Mouse (Mus musculus): Measurements from ENCODE around the gene Itga5. TPM values are rescaled to one million over a fixed set of nuclear protein-coding genes. Genes with fewer than 3 reads are reported as not detected.

Gene Itga5
- polyA plus RNA-seq (2012; rRNA removed) = 45.9 and 50.5 TPM in 2 replicates

DNA sequence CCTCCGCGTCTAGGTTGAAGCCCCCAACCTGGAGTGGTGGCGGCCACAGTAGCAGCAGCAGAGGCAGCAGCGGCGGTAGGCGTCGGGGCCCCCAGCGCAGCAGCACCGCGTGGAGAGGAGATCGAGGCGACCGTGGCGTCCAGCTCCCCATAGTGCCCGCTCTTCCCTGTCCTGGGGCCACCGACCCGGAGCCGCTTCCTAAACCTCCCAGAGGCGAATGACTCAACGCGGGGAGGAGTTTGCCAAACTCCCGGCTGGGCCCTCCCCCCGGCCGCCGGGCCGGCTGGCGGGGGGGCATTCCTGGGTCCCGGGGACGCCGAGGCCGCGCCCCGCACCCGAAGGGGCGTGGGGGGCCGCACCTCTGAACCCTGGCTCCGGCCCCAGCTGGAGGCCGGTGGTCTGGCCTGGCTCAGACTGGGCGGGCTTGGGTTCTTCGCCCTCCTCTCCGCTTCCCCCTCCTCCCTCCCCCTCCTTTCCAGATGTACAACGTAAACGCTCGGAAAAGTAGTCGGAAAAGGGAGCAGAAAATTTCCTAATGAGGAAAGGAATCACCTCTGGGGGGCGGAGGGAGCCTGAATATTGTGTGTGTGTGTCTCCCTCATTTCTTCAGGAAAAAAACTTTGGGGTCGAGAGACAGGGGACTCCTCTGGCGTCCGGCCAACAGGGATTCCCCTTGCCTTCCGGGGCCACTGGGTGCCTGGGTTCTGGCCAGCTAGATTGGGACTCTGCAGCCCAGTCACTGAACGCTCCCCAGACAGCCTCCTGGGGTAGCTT, at the start of gene Itga5:
TSS of gene Itga5 (minus strand) at position 388 of the 774 bp plus-strand sequence.

DNA sequence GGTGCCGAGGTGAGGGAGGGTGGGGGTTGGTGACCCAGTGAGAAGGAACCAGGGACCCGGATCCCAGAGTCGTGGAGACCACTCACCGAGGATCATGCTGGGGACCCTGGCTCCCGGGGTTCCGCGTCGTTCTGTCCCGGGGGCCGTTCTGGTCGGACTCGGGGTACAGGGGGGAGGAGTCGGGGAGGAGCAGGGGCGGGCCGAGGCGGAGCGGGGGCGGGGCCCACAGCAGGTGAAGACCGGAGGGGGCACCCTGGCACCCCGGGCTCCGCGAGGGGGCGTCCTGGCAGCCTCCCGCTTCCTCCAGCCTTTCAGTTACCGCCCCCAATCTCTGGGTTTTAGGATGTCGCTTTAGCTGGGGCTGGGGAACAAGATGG, 26.6 kb downstream of the Itga5 start, which contains the start of gene Zfp385a:
TSS of gene Zfp385a (minus strand) at position 133 of the 377 bp plus-strand sequence.

DNA sequence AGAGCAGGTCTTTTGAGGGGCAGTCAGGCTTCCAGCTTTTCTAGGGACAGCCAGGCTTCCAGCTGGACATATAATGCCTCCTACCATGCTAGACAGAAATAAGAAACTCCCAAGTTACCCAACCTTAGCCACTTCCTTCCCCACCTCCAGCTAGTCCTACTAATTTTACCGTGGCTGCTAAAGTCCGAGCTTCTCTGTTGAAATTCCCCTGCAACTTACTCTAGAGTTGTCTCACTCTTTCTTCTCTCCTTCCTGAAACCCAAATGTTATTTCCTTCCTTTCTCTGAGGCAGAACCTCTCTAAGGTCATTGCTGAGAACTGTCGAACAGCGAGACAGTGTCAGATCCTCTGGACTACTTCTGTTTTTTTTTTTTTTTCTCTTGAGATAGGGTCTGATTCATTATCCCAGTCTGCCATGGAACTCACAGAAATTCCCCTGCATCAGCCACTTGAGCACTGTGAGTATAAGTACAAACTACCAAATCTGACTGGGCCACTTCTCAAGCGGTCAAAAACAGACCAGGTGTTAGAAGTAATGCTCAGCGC, 56.1 kb downstream of the Itga5 start, which contains the start of gene Gpr84:
TSS of gene Gpr84 (minus strand) at position 248 of the 546 bp plus-strand sequence.

Other genes with a start within 250 kb of the Itga5 start
- 28.2 and 28.4 TPM in 2 replicates for gene Smug1, start 199.7 kb downstream of the Itga5 start, polyA plus RNA-seq (2012; rRNA removed)
- gene Cbx5, start 126.9 kb downstream of the Itga5 start, polyA plus RNA-seq (2012; rRNA removed) = 10.1 and 15.2 TPM in 2 replicates
- 65.5 and 93.4 TPM in 2 replicates for gene Hnrnpa1, start 126.3 kb downstream of the Itga5 start, polyA plus RNA-seq (2012; rRNA removed)
- 0.58 and 1.1 TPM in 2 replicates for gene Nfe2, start 108.4 kb downstream of the Itga5 start, polyA plus RNA-seq (2012; rRNA removed)
- gene Copz1, start 94.0 kb downstream of the Itga5 start, polyA plus RNA-seq (2012; rRNA removed) = 70.9 and 95.3 TPM in 2 replicates
- gene Gpr84, start 56.2 kb downstream of the Itga5 start, polyA plus RNA-seq (2012; rRNA removed) = 0.26 and 0.40 TPM in 2 replicates
- 14.9 and 19.3 TPM in 2 replicates for gene Zfp385a, start 26.7 kb downstream of the Itga5 start, polyA plus RNA-seq (2012; rRNA removed)
- 2.5 and 3.0 TPM in 2 replicates for gene Gtsf1, start 63.7 kb upstream of the Itga5 start, polyA plus RNA-seq (2012; rRNA removed)
- not detected in 2 replicates for gene Gtsf2, start 81.7 kb upstream of the Itga5 start, polyA plus RNA-seq (2012; rRNA removed)
- gene Nckap1l, start 87.0 kb upstream of the Itga5 start, polyA plus RNA-seq (2012; rRNA removed) = 3.7 and 4.2 TPM in 2 replicates
- gene Pde1b, start 136.3 kb upstream of the Itga5 start, polyA plus RNA-seq (2012; rRNA removed) = 4.6 and 5.6 TPM in 2 replicates
- gene Ppp1r1a, start 171.2 kb upstream of the Itga5 start, polyA plus RNA-seq (2012; rRNA removed) = 8.2 and 11.5 TPM in 2 replicates
- gene Glycam1, start 198.3 kb upstream of the Itga5 start, polyA plus RNA-seq (2012; rRNA removed) = not detected in 2 replicates

Data from ovary, adult 2 months (tissue).